Mouse (Mus musculus) CH12.LX (cell line): Measurements from ENCODE around the gene Rpn2.

Source experiments
- BHLHE40 ChIP-seq: IDR thresholded peaks from 2 replicates; pipeline ENCODE4 v1.6.1; 2011; ENCODE audit warnings: mild to moderate bottlenecking, low read depth, low read length, improper control_type of control experiment
- CTCF ChIP-seq, 2 experiments: IDR thresholded peaks in 1 of 2; conservative IDR thresholded peaks in 1 of 2; 2 replicates each; pipeline ENCODE4 v1.5.1; 2011 to 2012; ENCODE audit warnings: low read depth in 2 of 2, low read length in 2 of 2, improper control_type of control experiment in 1 of 2, inconsistent platforms in 1 of 2, mild to moderate bottlenecking in 1 of 2, moderate library complexity in 1 of 2
- ETS1 ChIP-seq: conservative IDR thresholded peaks from 2 replicates; pipeline ENCODE4 v1.6.1; 2012; ENCODE audit warnings: low read depth, mild to moderate bottlenecking, inconsistent platforms, low read length, improper control_type of control experiment, moderate library complexity
- GABPA ChIP-seq: IDR thresholded peaks from 2 replicates; pipeline ENCODE4 v1.6.1; 2012; ENCODE audit warnings: low read depth, low read length, improper control_type of control experiment, inconsistent platforms; ENCODE audit not compliant: insufficient replicate concordance
- MAX ChIP-seq: IDR thresholded peaks from 2 replicates; pipeline ENCODE4 v1.6.1; 2011; ENCODE audit warnings: low read length, improper control_type of control experiment
- POLR2A ChIP-seq: IDR thresholded peaks from 2 replicates; pipeline ENCODE4 v1.6.1; 2011; ENCODE audit warnings: low read depth, mild to moderate bottlenecking, improper control_type of control experiment, low read length
- RAD21 ChIP-seq: IDR thresholded peaks from 2 replicates; pipeline ENCODE4 v1.6.1; 2011; ENCODE audit warnings: low read depth, mild to moderate bottlenecking, low read length, improper control_type of control experiment, moderate library complexity
- USF1 ChIP-seq: IDR thresholded peaks from 2 replicates; pipeline ENCODE4 v1.6.1; 2014; ENCODE audit warnings: low read depth, mild to moderate bottlenecking, inconsistent platforms, low read length, improper control_type of control experiment

- no peak for TF ChIP-seq CTCF (conservative IDR thresholded peaks at IDR 0.05 in 1 of 2, IDR thresholded peaks at IDR 0.05 in 1 of 2; ENCODE audit: low read depth in 2 of 2, low read length in 2 of 2)
- peak; percentile 71 for TF ChIP-seq POLR2A
- peak; percentile 48; the same call in 1 of the 2 replicates for TF ChIP-seq BHLHE40
- no peak for TF ChIP-seq USF1
- TF ChIP-seq ETS1, result no peak
- no peak for TF ChIP-seq RAD21
- TF ChIP-seq MAX, result peak; percentile 79
- TF ChIP-seq GABPA, result no peak
Observed at GRCm38 (mm10) chr2:157278717-157279415, at the start of gene Rpn2.
